Mouse (Mus musculus) naive thymus-derived CD4-positive, alpha-beta T cell, adult 5 months (primary cell): ENCODE data around the gene Dsel. TPM values are rescaled to one million over a fixed set of nuclear protein-coding genes. Genes with fewer than 3 reads are reported as not detected.

Experiments
- polyA plus RNA-seq: library from polyadenylated mRNA; unstranded; fragments of 100-300 nt; shearing (Covaris generic); gene quantifications from one replicate; pipeline ENCODE4 v1.2.1, GENCODE M21; 2017

Dsel gene
- polyA plus RNA-seq, result 2.3 TPM

DNA sequence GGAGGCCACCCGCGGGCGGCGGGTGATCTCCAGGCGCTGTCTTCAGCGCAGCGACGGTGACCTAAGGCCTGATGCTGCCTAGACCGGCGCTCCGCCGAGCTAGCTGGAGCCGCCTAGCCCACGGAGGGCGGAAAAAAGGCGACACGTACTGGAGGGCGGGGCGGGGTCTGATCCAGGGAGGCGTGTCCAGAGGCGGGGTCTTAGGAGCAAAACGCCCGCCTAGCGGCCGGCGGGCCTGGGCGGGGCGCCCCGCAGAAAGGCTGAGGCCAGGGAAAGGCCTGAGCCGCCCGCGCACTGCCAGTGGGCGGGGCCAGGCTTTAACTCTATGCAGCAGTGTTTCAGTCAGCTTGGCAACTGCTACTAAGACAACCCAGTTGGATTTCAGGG, at the start of gene Dsel:
Dsel (minus strand) TSS at position 140 of the 387 bp plus-strand sequence.

